In genomic region chr10:117755799-117756467, GRCm38 (mm10) we compare ENCODE assay signal across 21 mouse cellular contexts. TPM values are rescaled to one million over a fixed set of nuclear protein-coding genes. Genes with fewer than 3 reads are reported as not detected.
A peak's percentile ranks its signal among the peaks of the same experiment; 100 is the strongest.
DNase-seq lines count a peak whose midpoint lies in the region; ATAC-seq lines count a peak whose summit lies in the region.
"Had no signal": no experiment of that assay in that cellular context is flagged by ENCODE, and none has a peak within 500 bp of the region (broad histone marks: within the 10 kb centered on the region; RNA-seq: fewer than 3 reads in every experiment).

No protein-coding gene starts in this region.

- H3K27ac ChIP-seq in heart, embryonic 16.5 days (ENCODE audit: low read length), result peak overlapping the region; percentile 30; the same call in 1 of the 2 replicates
- H3K27ac ChIP-seq in heart, embryonic 12.5 days (ENCODE audit: poor library complexity, severe bottlenecking), result no peak overlapping the region
- H3K27ac ChIP-seq in liver, embryonic 16.5 days (ENCODE audit: low read length), result peak overlapping the region; percentile 7
- H3K27ac ChIP-seq: left cerebral cortex, adult 2 months; stomach, postnatal 0 days had no signal

- no peaks in the 10 kb centered on the region for H3K27me3 ChIP-seq in heart, embryonic 16.5 days (ENCODE audit: control insufficient read depth, insufficient read depth, low read length)
- no peaks in the 10 kb centered on the region for H3K27me3 ChIP-seq in heart, embryonic 12.5 days (replicated peaks)
- H3K27me3 ChIP-seq in liver, embryonic 16.5 days (ENCODE audit: control insufficient read depth, insufficient read depth, low read depth, low read length), result no peaks in the 10 kb centered on the region
- H3K27me3 ChIP-seq: CH12.LX had no signal

- H3K4me1 ChIP-seq in heart, embryonic 16.5 days (ENCODE audit: control insufficient read depth, insufficient read depth, low read length), result no peaks in the 10 kb centered on the region
- no peaks in the 10 kb centered on the region for H3K4me1 ChIP-seq in heart, embryonic 12.5 days (replicated peaks)
- no peaks in the 10 kb centered on the region for H3K4me1 ChIP-seq in liver, embryonic 16.5 days (ENCODE audit: control insufficient read depth, low read depth, low read length)

- H3K4me3 ChIP-seq in heart, embryonic 16.5 days (ENCODE audit: low read length), result no peak overlapping the region
- H3K4me3 ChIP-seq in heart, embryonic 12.5 days, result no peak overlapping the region
- no peak overlapping the region for H3K4me3 ChIP-seq in liver, embryonic 16.5 days (ENCODE audit: low read depth, low read length)
- H3K4me3 ChIP-seq: left cerebral cortex, adult 2 months had no signal

- WGBS in heart, embryonic 16.5 days, result 90% methylated on average over 11 of the region's 11 CpGs
- WGBS in heart, embryonic 12.5 days, result 94% methylated on average over 11 of the region's 11 CpGs
- 68% methylated on average over 11 of the region's 11 CpGs for WGBS in liver, embryonic 16.5 days (ENCODE audit: insufficient replicate concordance)

- H3K9ac ChIP-seq in heart, embryonic 16.5 days (ENCODE audit: low read length), result no peak overlapping the region
- no peak overlapping the region for H3K9ac ChIP-seq in heart, embryonic 12.5 days
- no peak overlapping the region for H3K9ac ChIP-seq in liver, embryonic 16.5 days (ENCODE audit: low read depth, low read length)

- no peak overlapping the region for H3K4me2 ChIP-seq in heart, embryonic 16.5 days (ENCODE audit: low read depth, low read length)
- H3K4me2 ChIP-seq in heart, embryonic 12.5 days, result no peak overlapping the region
- H3K4me2 ChIP-seq in liver, embryonic 16.5 days (ENCODE audit: low read depth, low read length), result no peak overlapping the region

- H3K9me3 ChIP-seq in heart, embryonic 16.5 days (replicated peaks; ENCODE audit: control insufficient read depth, low read length), result no peaks in the 10 kb centered on the region
- no peaks in the 10 kb centered on the region for H3K9me3 ChIP-seq in heart, embryonic 12.5 days (replicated peaks)
- no peaks in the 10 kb centered on the region for H3K9me3 ChIP-seq in liver, embryonic 16.5 days (replicated peaks; ENCODE audit: control insufficient read depth, low read length)

- no peak for ATAC-seq in heart, embryonic 16.5 days (replicated peaks; ENCODE audit: extremely low read depth, insufficient read depth, low FRiP score)
- ATAC-seq in heart, embryonic 12.5 days (ENCODE audit: insufficient number of reproducible peaks, low FRiP score), result no peak
- no peak for ATAC-seq in liver, embryonic 16.5 days (ENCODE audit: low read depth)
- no peak for ATAC-seq in granulocyte monocyte progenitor cell, adult 5-6 weeks (replicated peaks; ENCODE audit: poor library complexity, severe bottlenecking)
- ATAC-seq: forebrain, embryonic 16.5 days had no signal

- peak; percentile 13 for DNase-seq in thymus, postnatal 14 days
- no peak for DNase-seq in thymus, postnatal 25 days
- no peak for DNase-seq in kidney, postnatal 10 days
- no peak for DNase-seq in kidney, postnatal 25 days
- DNase-seq: cerebellum, adult 11 months; cerebellum, postnatal 14 days; embryo, embryonic 11 days; heart, postnatal 10 days; kidney, adult 2 months; kidney, postnatal 14 days; left cerebral cortex, postnatal 4 days; lung, postnatal 10 days; right cerebral cortex, postnatal 25 days had no signal

- peaks cover 75% of the 10 kb centered on the region for H3K36me3 ChIP-seq in heart, embryonic 16.5 days (ENCODE audit: control insufficient read depth, insufficient read depth)
- peaks cover 86% of the 10 kb centered on the region for H3K36me3 ChIP-seq in heart, embryonic 12.5 days
- H3K36me3 ChIP-seq in liver, embryonic 16.5 days (ENCODE audit: control insufficient read depth, insufficient read depth), result peaks cover 50% of the 10 kb centered on the region

RNA-seq across cellular contexts. Expression of gene Slc35e3, which starts 9.8 kb away (rescaled TPM):
- polyA plus RNA-seq in heart, embryonic 16.5 days (2015; fragmentation: Nextera tagmentation; extraction: Ambion mirVana), result 6.7 and 7.2 TPM in 2 replicates
- polyA plus RNA-seq in heart, embryonic 12.5 days (2016; fragmentation: Nextera tagmentation; extraction: Ambion mirVana), result 13.0 and 14.5 TPM in 2 replicates
- polyA plus RNA-seq in liver, embryonic 16.5 days (2015; fragmentation: Nextera tagmentation; extraction: Ambion mirVana), result 2.3 and 2.5 TPM in 2 replicates
- total RNA-seq in granulocyte monocyte progenitor cell, adult 5-6 weeks (2014; fragmentation: Nextera tagmentation), result 6.1 and 12.7 TPM in 2 replicates
- total RNA-seq in granulocyte monocyte progenitor cell, adult 5-6 weeks (2017), result 14.4 and 18.9 TPM in 2 replicates

RNA-seq across cellular contexts. Expression of gene Nup107, which starts 36.6 kb away (rescaled TPM):
- 39.0 and 55.1 TPM in 2 replicates for polyA plus RNA-seq in heart, embryonic 16.5 days (2015; fragmentation: Nextera tagmentation; extraction: Ambion mirVana)
- 62.4 and 72.0 TPM in 2 replicates for polyA plus RNA-seq in heart, embryonic 12.5 days (2016; fragmentation: Nextera tagmentation; extraction: Ambion mirVana)
- polyA plus RNA-seq in liver, embryonic 16.5 days (2015; fragmentation: Nextera tagmentation; extraction: Ambion mirVana), result 30.0 and 30.3 TPM in 2 replicates
- total RNA-seq in granulocyte monocyte progenitor cell, adult 5-6 weeks (2014; fragmentation: Nextera tagmentation), result 76.8 and 93.4 TPM in 2 replicates
- 153 and 182 TPM in 2 replicates for total RNA-seq in granulocyte monocyte progenitor cell, adult 5-6 weeks (2017)

RNA-seq across cellular contexts. Expression of gene Mdm2, which starts 45.4 kb away (rescaled TPM):
- polyA plus RNA-seq in heart, embryonic 16.5 days (2015; fragmentation: Nextera tagmentation; extraction: Ambion mirVana), result 42.7 and 55.3 TPM in 2 replicates
- polyA plus RNA-seq in heart, embryonic 12.5 days (2016; fragmentation: Nextera tagmentation; extraction: Ambion mirVana), result 55.7 and 57.4 TPM in 2 replicates
- polyA plus RNA-seq in liver, embryonic 16.5 days (2015; fragmentation: Nextera tagmentation; extraction: Ambion mirVana), result 20.3 and 20.7 TPM in 2 replicates
- total RNA-seq in granulocyte monocyte progenitor cell, adult 5-6 weeks (2014; fragmentation: Nextera tagmentation), result 43.0 and 62.0 TPM in 2 replicates
- 45.3 and 47.9 TPM in 2 replicates for total RNA-seq in granulocyte monocyte progenitor cell, adult 5-6 weeks (2017)
